Mouse (Mus musculus) lung, postnatal 0 days (tissue): ENCODE measurements around the gene Chrd. TPM values are rescaled to one million over a fixed set of nuclear protein-coding genes. Genes with fewer than 3 reads are reported as not detected.

Source experiments
- ATAC-seq: fragments of 200-750 bp; cut with Nextera tagmentation; 2 replicates; pipeline ENCODE4 v1.8.0; 2017; ENCODE audit warnings: moderate library complexity
- DNase-seq: peaks from one replicate; pipeline ENCODE4 v3.0.0-alpha.2; 2016; ENCODE audit warnings: low spot score
- H3K27ac ChIP-seq: fragments of 300-500 bp; sonication (generic); 2 replicates; pipeline ENCODE4 v1.5.1; 2014; ENCODE audit warnings: antibody characterized with exemption, mild to moderate bottlenecking, low read length, mixed read lengths
- H3K27me3 ChIP-seq: fragments of 300-500 bp; sonication (generic); replicated peaks from 2 replicates; pipeline ENCODE4 v1.6.1; 2014; ENCODE audit warnings: low read length, mixed read lengths; ENCODE audit not compliant: insufficient read depth
- H3K36me3 ChIP-seq: fragments of 300-500 bp; sonication (generic); 2 replicates; pipeline ENCODE4 v1.6.1; 2014; ENCODE audit warnings: low read length, mixed read lengths; ENCODE audit not compliant: insufficient read depth
- H3K4me1 ChIP-seq: fragments of 300-500 bp; sonication (generic); 2 replicates; pipeline ENCODE4 v1.6.1; 2014; ENCODE audit warnings: antibody characterized with exemption, low read depth, low read length, mixed read lengths; ENCODE audit not compliant: insufficient read depth
- H3K4me2 ChIP-seq: fragments of 300-500 bp; sonication (generic); replicated peaks from 2 replicates; pipeline ENCODE4 v1.6.1; 2014; ENCODE audit warnings: low read depth, mild to moderate bottlenecking, low read length, moderate library complexity, mixed read lengths
- H3K4me3 ChIP-seq: fragments of 300-500 bp; sonication (generic); 2 replicates; pipeline ENCODE4 v1.5.1; 2014; ENCODE audit warnings: low read depth, low read length
- H3K9ac ChIP-seq: fragments of 300-500 bp; sonication (generic); replicated peaks from 2 replicates; pipeline ENCODE4 v1.6.1; 2014; ENCODE audit warnings: low read depth, mild to moderate bottlenecking
- H3K9me3 ChIP-seq: fragments of 300-500 bp; sonication (generic); 2 replicates; pipeline ENCODE4 v1.6.1; 2016; ENCODE audit warnings: low read length, mixed read lengths
- CTCF ChIP-seq: IDR thresholded peaks from 2 replicates; pipeline ENCODE4 v1.5.1; 2016; ENCODE audit warnings: antibody characterized with exemption, mild to moderate bottlenecking
- EP300 ChIP-seq: IDR thresholded peaks from 2 replicates; pipeline ENCODE4 v1.6.1; 2016; ENCODE audit warnings: antibody characterized with exemption, mild to moderate bottlenecking, control low read depth
- WGBS: fragments of 180-500 bp; shearing (Covaris S2); extraction: QIAGEN DNeasy Blood & Tissue Kit; methylation state at CpG from one replicate; pipeline ENCODE4 v1.1.7; 2014; 5-methylcytosine and 5-hydroxymethylcytosine counted together
- polyA plus RNA-seq: library from polyadenylated mRNA; unstranded; fragments of >200 nt; fragmentation: Nextera tagmentation; extraction: Ambion mirVana; gene quantifications from 2 replicates; pipeline ENCODE4 v1.2.1, GENCODE M21; 2015

Chrd gene
- polyA plus RNA-seq, 1 experiment from 2014 or later = 1.7 TPM

DNA sequence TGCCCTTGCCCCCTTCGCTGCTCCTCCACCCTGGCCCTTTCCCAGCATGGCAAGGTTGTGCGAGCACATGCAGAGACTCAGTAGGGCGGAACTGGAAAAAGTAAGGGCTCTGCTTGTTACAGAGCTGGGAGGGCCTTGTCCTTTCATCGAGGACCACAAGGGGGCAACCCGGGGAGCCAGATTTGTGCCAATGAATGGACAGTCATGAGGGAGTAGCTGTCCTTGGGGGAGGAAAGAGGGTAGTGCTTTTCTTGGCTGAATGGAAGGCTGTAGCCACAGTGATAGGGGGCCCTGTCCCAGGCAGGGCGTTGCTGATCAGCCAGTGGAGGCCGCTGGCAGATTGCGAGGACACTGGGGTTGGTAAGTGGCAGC lies 30.4 kb upstream of the Chrd start:
- DNase-seq (peak; percentile 79), ATAC-seq (peak; percentile 83)
- no peak for TF ChIP-seq EP300
- peak; percentile 85 for TF ChIP-seq CTCF
- H3K27me3 ChIP-seq = no peaks in the 10 kb centered on the region
- H3K36me3 ChIP-seq = 0 out of 2 replicates have a peak, but pooled peaks cover 5% of the 10 kb centered on the region
- no peak overlapping the region for H3K9ac ChIP-seq
- no peak overlapping the region for H3K27ac ChIP-seq
- no peak overlapping the region for H3K4me2 ChIP-seq
- H3K4me1 ChIP-seq = no peaks in the 10 kb centered on the region
- no peak overlapping the region for H3K4me3 ChIP-seq
- 8% methylated on average over 8 of the region's 8 CpGs for WGBS
- H3K9me3 ChIP-seq = no peaks in the 10 kb centered on the region

DNA sequence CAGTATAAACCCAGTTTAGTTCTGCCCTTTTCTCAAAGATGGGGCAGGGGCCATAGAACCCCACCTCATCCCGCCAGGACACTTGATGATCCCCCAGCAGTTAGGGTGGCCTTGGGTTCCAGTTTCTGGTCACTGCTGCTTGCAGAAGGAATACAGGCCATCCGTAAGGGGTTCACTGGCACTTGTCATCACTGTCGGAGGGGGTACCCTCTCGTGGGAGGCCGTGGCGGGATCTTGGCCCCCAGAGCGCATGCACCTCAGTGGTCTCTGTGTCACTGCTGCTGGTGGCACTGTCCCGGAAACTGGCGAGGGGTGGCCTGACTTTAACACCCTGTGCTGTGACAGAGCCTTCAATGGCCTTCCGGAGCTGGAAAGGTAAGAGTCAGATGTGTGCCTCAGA lies 29.9 kb upstream of the Chrd start:
- no peaks in the 10 kb centered on the region for H3K9me3 ChIP-seq
- H3K4me1 ChIP-seq = no peaks in the 10 kb centered on the region
- H3K9ac ChIP-seq = no peak overlapping the region
- 94% methylated on average over 10 of the region's 10 CpGs for WGBS
- no peak for TF ChIP-seq CTCF
- DNase-seq (no peak), ATAC-seq (no peak)
- no peak overlapping the region for H3K27ac ChIP-seq
- no peak overlapping the region for H3K4me3 ChIP-seq
- H3K27me3 ChIP-seq = no peaks in the 10 kb centered on the region
- H3K36me3 ChIP-seq = 0 out of 2 replicates have a peak, but pooled peaks cover 5% of the 10 kb centered on the region
- no peak overlapping the region for H3K4me2 ChIP-seq

- no peak for TF ChIP-seq EP300
- no peak for TF ChIP-seq CTCF
These were observed 29.1 kb upstream of the Chrd start for GRCm38 (mm10) chr16:20703699-20704400.

GRCm38 (mm10) chr16:20705786-20706185 lies 27.1 kb upstream of the Chrd start:
- Histone ChIP-seq H3K27ac (no peak overlapping the region), H3K27me3 (no peaks in the 10 kb centered on the region), H3K4me1 (no peaks in the 10 kb centered on the region), H3K9me3 (no peaks in the 10 kb centered on the region), H3K9ac (no peak overlapping the region), H3K4me2 (no peak overlapping the region), H3K4me3 (no peak overlapping the region), H3K36me3 (no peaks in the 10 kb centered on the region)
- DNase-seq (no peak), ATAC-seq (no peak)
- 83% methylated on average over 3 of the region's 3 CpGs for WGBS
- TF ChIP-seq EP300 (no peak), CTCF (no peak)

More at GRCm38 (mm10) chr16:20703699-20704400, 29.1 kb upstream of the Chrd start:
- DNase-seq (no peak), ATAC-seq (no peak)
- Histone ChIP-seq H3K4me3 (no peak overlapping the region), H3K9ac (no peak overlapping the region), H3K27me3 (no peaks in the 10 kb centered on the region), H3K4me2 (no peak overlapping the region), H3K4me1 (no peaks in the 10 kb centered on the region), H3K9me3 (no peaks in the 10 kb centered on the region), H3K27ac (no peak overlapping the region), H3K36me3 (0 out of 2 replicates have a peak, but pooled peaks cover 5% of the 10 kb centered on the region)
- 87% methylated on average over 6 of the region's 6 CpGs for WGBS

DNA sequence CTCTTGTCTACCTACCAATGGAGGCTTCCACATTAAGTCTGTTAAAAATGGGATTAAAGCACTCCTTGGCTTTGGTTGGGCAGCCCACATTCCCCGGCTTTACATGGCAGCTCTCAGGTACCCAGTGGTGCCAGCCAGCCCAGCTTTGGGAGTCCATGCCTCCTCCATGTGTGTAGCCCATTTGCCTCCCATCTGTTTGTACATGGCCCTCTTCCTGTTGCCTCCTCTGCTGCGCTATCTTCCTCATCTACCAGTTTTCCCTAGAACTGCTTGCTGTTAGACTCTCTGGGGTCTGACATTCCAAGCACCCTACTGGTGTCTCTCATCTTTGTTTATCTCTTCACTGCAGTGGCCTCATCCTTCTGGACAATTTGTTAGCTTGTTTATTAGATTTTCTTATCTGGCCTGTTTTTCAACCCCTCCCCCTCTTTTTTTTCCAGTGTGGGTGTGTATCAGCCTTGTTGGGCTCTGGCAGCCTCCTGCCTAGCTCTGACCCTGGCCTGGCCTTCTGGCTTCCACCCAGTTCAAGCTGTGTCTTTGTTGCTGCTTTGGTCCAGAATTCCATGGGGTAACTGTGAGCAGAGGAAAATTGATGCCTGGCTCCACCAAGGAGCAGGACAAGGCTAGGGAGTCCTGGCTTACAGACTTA lies 26.4 kb upstream of the Chrd start:
- WGBS = 87% methylated on average over 2 of the region's 2 CpGs
- no peaks in the 10 kb centered on the region for H3K9me3 ChIP-seq
- H3K4me3 ChIP-seq = no peak overlapping the region
- H3K9ac ChIP-seq = no peak overlapping the region
- no peak overlapping the region for H3K27ac ChIP-seq
- no peaks in the 10 kb centered on the region for H3K27me3 ChIP-seq
- no peaks in the 10 kb centered on the region for H3K4me1 ChIP-seq
- no peak for DNase-seq
- ATAC-seq = no peak
- TF ChIP-seq EP300 = no peak
- no peak for TF ChIP-seq CTCF
- H3K36me3 ChIP-seq = no peaks in the 10 kb centered on the region
- no peak overlapping the region for H3K4me2 ChIP-seq

DNA sequence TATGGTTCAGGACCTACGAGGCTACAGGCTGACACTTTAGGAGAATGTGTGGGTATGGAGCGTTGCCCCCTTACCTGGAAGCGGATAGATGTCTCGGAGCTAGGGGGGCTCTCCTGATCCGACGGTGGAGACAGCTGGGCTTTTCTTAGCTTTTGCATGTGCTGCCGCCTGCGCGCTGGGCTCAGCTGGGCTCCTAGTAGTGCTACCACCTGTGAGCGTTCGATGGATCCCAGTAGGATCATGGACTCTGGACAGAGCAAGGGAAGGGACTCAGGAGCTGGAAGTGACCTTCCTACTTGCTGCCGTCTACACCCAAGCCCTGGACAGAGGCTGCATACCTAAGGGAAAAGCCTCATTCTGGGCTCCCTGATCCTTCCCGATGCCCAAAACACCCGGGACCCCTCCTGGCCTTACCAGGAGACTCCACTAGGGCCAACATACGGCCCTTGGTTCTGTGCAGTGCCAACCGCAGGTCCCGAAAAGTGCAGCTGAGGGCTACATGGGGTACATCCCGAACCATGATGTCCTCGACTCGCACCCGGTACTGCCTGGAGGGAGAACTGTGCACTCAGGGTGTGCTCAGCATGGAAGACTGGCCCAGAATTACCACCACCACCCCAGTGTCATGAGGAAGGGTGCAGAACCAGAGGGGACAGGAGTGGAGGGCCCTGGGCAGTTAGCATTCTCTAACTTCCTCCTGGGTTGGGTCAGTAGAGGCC lies 24.5 kb upstream of the Chrd start:
- H3K27me3 ChIP-seq = no peaks in the 10 kb centered on the region
- no peaks in the 10 kb centered on the region for H3K9me3 ChIP-seq
- DNase-seq (no peak), ATAC-seq (no peak)
- no peaks in the 10 kb centered on the region for H3K36me3 ChIP-seq
- no peak overlapping the region for H3K9ac ChIP-seq
- H3K4me2 ChIP-seq = no peak overlapping the region
- WGBS = 91% methylated on average over 21 of the region's 21 CpGs
- H3K27ac ChIP-seq = no peak overlapping the region
- TF ChIP-seq CTCF = no peak
- TF ChIP-seq EP300 = no peak
- no peak overlapping the region for H3K4me3 ChIP-seq
- H3K4me1 ChIP-seq = no peaks in the 10 kb centered on the region
